Mouse (Mus musculus) T-cell, adult 2 months (primary cell): ENCODE results near the gene Pnpla5.
"Not testable (repeated sequence)": the region's sequence is repeated elsewhere in the genome, so short reads cannot be mapped to it uniquely, and the experiment has no call there.

Source experiments
- DNase-seq: peaks from one replicate; pipeline ENCODE4 v3.0.0; 2022; ENCODE audit warnings: low spot score

The Pnpla5 gene

DNA sequence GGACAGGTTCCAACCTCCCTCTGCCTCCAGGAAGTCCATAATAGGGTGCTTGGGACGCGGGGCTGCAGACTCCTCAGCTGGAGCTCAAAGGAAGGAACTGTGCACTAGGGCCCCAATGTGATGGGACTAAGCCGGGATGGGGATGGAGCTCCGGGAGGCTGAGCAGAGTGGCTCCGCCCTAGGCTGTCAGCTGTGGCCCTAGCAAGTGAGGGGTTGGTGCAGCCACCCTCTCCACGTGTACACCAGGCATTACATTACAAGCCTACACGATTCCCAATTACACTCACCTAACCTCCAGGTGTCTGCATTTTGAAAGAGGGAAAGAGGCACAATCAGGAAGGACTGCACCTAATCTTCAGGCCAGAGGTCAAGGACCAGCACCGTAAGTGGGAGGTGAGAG, at the start of gene Pnpla5:
TSS of gene Pnpla5 (minus strand) at position 101 of the 400 bp plus-strand sequence.
- no peak for DNase-seq

DNA sequence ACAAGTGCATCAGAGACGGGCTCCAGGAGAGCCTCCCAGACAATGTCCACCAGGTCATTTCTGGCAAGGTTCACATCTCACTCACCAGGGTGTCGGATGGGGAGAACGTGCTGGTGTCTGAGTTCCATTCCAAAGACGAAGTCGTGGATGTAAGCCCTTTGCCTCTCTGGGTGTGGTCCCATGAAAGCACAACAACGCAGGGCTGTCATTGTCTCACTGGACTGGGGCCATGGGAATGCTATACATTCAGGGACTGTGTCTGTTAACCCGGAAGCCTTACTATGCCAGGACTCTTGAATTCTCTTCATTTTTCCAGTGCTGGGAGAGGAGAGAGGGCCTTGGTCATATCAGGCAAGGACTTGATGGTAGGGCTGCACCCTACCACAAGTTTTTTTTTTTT, 48.2 kb upstream of the Pnpla5 start:
- DNase-seq = no peak

DNA sequence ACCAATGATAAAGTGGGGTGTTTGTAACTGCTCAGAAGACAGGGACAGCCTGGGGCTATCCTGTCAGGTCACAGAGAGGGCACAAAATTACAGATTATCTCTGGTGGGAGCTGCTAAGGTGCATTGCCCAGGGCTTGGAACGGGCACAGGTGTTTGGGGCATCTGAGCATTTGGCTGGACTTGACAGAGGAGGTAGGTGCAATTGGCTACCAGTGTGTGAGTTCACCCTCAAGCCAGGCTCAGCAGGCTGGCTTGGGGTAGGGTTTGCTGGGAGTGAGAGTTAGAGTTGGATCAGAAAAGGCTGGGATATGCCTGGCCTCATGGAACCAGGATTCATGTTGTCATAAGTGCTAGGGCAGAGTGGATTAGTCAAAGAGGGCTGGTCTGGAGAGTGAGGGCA, 46.5 kb upstream of the Pnpla5 start:
- no peak for DNase-seq

DNA sequence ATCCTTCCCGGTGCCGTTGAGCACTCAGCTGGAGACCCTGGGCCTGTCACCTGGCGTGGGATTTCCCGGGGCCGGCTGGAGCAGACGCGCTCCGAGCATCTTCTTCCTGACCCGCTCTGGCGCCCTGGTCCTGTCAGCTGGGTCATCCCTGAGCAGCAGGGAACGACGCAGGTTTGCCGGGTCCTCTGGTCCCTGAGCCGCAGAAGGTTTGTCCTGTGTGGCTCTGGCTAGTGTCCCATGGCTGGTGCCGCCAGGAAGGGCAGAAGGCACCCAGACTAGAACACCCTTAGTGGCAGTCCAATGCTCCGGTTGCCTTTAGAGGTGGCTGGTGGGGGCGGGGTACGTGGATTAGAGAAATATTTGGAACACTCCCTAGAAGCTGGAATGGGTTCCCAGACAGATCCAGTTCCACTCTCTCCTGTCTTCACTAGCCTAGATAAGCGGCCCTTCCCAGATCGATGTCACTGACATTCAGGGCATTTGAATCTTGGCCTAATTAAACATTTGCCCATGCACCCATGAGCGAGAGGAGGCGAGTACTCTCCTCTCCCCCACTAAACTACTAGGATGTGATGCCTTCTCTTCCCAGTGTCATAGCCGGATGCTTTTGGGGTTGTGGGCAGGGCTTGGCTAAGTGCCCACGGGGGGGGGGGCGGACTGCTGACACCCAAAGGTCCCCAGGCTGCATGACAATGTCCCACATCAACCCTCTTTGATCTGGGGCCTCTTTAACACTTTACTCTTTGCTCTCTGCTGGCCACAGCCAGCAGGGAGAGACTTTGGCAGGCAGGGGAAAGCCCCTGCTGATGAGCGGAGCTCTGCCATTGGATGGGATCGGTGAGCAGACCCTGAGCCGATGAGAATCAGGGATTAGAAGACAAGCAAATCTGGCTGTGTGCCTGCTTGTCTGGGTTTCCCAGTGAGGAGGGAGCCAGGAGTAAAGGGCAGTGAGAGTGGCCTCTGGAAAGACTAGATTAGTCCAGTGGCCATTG, 45.5 kb upstream of the Pnpla5 start:
- DNase-seq = peak; percentile 15

DNA sequence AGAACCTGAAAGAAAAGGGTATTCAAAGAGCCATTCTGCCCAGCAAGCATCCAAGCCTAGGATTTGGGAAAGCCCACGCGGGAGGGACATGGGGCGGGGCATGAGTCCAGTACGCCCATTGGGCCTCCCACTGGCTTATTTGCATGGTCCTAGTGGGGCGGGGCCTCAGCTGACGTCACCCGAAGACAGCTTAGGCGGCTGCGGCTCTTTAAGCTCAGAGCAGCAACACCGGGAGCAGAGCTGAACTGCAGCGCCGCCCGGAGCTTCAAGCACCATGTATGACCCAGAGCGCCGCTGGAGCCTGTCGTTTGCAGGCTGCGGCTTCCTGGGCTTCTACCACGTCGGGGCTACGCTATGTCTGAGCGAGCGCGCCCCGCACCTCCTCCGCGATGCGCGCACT, 44.6 kb upstream of the Pnpla5 start, which contains the start of gene Pnpla3:
TSS of gene Pnpla3 (plus strand) at position 238 of the 400 bp plus-strand sequence.
- peak; percentile 57 for DNase-seq

DNA sequence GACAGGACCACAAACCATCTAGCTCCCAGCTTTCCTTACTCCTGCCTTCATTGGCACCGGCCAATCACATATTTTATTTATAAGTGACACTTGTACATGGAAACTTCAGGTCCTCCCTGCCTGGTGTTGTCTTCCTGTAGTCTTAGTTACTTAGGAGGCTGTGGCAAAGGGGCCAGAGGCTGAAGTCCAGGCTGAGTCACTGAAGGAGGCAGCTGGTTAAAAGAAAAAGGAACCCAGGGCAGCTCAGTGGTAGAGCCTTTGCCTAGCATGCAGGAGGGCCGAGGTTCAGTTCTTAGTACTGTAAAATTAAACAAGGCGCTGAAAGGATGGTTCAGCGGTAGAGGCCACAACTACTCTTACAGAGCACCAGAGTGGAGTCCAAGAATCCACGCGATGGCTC, 43.8 kb upstream of the Pnpla5 start:
- DNase-seq = no peak

DNA sequence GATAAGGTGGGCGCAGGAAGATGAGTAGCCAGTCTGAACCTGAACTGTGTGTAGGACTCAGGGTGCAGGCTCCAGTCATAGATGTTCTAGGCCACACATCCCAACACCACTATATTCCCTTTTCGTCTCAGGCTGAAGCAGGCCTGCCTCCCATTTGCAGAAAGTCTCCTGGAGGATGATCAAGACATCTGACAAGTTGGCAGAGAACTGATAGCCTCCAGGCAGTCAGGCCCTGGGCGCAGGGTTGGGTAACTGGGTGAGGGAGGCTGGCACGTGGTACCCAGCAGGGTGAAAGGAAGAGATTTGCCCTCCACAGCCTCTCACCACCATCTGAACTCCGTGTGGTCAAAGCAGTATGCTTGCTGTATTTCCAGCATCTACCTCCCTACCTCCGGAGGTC, 38.9 kb upstream of the Pnpla5 start:
- DNase-seq = no peak

DNA sequence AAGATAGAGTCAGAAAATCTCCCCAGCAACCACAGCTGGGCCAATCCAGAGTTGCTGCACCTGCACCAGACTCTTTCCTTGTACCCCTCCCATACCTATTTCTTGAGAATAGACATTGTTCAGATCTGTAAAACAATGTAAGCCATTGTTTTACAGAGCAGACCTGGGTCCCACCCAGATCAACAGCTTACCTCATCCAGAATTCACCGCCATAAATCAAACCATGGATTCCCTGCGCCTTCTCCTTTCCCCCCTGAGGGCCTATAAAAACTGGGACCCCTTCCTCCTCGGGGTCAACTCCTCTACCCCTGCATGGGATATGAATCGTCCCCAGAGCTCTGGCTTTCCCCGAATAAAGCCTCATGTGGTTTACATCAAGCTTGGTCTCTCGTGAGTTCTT, 34.6 kb upstream of the Pnpla5 start:
- not testable (repeated sequence) for DNase-seq

DNA sequence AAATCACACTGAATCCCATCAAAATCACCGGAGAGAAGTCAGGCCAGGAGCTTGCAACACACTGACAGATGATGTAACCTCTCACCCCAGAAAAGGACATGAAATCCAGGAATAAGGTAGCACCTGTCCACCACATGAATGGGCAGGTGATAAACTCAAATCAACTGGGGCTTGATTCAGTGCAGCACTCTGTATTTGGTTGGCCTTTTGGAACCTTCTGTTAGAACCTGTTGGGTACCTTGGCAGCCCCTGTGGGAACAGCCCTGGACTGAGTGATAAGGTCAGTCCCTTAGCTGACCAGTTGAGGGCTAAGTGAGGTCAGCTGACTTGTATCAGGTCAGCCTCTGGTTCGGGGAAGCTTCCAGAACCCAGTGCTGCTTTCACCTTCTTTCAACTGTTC, 33.2 kb upstream of the Pnpla5 start:
- no peak for DNase-seq

DNA sequence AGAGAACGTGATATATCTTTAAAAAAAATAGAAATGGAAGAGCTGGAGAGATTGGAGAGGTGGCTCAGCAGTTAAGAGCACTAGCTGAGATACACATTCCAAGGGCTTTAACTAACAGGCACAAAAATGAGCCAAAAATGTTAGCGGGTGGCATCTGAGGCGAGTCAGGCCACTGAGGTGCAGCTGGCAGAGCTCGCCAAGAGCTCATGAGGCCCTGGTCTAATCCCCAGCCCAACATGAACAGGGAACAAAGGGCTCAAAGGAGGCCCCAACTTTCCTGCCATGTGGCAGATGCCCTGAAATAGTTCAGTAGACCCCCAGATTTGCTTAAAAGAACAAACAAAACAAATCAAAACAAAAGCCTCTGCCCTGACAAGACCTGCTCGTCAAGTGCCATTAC, 18.0 kb upstream of the Pnpla5 start:
- no peak for DNase-seq

DNA sequence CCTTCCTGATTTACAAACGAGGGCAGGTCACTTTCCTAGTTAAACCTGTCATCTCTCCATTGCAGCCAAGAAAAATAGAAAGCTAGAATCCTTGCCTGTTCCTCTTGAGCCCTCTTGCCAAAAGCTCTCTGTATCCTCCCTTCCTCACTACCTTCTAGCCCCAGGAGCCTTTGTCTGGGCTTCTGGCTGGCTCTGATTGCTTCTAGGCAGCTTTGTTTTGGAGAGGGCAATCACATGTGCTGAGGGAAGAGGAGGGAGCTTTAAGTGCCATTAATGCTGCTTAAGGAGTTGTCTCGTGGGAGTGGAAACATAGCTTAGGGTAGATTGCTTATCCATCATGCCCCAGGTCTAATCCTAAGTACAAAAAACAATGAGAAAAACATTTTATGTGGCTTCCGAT, 17.1 kb upstream of the Pnpla5 start:
- no peak for DNase-seq

DNA sequence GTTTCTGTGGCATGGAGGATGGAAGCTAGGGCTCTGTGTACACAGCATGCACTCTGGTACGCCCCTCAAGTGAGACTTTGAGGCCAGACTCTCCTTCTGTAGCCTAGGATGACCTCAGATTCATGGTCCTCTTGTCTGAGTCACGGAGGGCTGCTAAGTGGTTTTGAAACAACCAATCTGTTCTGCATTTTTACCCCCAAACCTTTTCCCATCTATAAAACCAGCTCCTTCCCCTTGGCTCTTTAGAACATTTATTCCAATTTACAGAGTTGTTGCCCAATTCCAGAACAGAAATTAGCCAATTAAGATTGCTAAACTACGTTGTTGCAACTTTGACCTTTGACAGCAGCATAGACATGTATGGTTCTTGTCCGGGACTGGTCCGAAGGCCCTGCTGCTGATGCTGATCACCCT, 16.6 kb upstream of the Pnpla5 start:
- no peak for DNase-seq

DNA sequence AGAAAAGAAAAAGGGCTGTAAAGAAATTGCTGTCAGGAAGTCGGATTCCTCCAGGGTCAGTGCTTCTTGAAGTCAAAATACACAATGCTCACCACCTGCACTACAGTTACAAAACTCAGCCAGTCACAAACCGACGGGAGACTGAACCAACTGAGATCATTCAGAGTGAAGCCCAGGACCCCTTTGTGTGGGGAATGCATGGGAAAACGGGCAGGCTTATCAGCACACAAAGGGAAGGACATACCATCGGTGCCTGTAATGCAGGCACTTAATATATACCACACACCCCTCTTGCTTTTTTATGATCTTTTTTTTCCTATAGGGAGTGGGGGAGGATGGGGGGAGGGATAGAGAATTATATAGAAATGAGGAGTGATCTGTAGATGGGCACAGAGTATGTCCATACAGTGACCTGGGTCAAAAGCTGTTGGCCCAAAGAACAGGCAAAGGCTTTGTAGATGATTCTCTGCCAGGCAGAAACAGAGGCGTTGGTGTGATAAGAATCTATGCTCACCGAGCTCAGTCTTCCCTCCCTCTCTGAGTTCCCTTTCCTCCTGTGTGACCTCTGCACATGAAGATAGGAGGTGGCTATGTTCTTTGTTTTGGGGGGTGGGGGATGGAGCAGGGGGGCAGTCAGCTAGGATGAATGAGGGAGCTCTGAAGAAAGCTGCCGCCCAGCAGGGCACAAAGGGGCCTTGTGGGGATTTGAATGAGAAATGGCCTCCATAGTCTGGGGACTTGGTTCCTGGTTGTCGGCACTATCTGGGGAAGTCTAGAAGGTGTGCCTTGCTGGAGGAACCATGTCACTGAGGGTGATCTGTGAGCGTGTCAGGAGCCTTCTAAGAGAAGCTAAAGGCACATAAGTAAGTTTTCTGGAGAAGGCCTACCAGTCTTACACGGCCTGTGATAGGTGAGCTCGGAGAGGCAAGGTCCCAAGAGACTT, 13.8 kb upstream of the Pnpla5 start:
- DNase-seq = no peak

DNA sequence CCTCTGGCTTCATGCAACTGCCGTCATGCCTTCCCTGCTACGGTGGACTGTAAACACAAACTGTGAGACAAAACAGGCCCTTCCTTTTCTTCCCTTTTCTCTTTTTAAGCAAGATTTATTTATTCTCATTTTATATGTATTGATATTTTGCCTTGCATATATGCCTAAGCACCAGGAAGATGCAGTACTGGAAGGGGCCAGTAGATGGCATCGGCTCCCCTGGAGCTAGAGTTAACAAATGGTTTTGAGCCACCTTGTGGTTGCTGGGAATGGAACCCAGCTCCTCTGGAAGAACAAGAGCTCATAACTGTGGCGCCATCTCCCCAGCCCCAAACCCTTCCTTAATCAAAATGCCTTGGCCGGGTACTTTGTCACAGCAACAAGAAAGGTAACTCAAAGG, 12.5 kb upstream of the Pnpla5 start:
- DNase-seq = no peak

DNA sequence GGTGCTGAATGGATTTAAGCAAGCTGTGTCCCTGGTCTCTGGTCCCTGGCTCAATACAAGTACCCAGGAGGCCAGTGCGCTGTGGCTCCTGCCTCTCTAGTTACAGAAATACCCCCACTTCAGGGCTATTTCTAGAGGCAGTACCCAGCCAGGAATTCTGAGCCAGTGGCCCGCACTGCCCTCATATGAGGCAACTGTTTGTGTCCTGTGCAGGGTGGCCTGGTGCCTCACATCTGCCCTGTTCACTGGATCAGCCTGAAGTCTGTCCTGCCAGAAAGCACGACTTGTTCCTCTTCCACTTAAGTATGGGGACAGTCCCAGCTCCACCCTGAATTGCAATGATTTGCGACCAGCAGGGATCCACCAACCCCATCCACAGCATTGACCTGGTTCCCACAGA, 10.5 kb upstream of the Pnpla5 start:
- no peak for DNase-seq

DNA sequence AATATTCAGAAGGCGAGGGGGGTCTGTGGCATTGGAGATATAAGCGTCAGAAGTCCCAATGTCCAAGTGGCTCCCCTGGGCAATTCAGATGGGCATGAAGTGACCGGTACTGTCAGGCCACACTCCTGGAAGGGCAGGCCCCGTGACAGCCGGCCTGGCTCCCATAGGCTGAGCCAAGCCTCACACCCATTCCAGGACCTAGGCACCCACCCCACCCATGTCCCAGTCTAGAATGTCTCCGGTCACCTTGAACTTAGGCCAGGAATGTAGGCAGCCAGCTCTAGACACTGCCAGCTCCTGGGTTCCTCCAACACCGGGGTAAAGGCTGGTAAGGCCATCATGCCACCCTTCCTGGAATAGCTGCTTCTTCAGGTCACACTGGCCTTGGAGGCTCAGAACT, 9.0 kb upstream of the Pnpla5 start:
- DNase-seq = no peak

DNA sequence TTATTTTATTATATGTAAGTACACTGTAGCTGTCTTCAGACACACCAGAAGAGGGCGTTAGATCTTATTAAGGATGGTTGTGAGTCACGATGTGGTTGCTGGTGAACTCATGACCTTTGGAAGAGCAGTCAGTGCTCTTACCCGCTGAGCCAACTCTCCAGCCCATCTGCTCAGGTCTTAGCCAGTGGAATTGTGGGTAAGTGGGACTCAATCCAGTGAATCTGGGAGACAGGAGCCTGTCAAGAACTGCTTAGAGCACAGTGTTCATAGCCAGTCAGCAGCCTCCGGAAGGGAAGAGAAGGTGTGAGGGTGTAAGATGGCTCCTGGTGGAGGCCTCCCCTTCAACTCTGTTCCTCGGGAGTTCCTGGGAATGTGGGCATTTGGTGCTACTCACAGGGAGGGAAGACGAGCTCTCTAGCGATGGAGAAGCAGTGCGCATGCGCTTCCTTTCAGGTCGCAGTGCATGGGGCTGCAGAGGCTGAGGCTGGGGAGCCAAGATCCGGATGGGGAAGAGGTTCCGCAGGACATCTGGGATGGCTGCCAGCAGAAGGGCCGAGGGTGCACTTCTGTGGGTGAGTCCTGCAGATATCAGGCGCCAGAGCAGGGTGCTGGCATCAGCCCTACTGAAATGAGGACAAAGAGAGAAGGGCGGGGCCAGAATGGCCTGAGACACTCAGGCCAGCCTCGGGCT, 8.3 kb upstream of the Pnpla5 start:
- DNase-seq = no peak

DNA sequence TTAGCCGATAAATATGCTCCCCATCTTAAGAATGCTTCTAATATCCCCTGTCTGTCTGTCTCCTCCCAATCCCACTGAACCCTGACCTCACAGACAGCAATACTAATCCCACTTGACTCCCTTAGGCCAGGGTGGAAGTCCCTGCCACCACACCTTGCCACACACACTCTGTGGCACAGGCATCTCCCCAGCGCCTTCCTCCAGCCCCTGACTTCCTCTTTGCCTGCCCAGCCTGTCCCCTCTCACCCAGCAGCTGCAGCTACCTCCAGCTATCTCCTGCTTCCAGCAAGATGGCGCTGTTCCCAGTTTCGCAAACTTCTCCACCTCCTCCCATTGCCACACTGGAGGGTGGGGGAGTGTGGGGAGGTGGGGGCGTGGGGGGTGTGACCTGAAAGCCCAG, 3.9 kb upstream of the Pnpla5 start:
- DNase-seq = no peak

DNA sequence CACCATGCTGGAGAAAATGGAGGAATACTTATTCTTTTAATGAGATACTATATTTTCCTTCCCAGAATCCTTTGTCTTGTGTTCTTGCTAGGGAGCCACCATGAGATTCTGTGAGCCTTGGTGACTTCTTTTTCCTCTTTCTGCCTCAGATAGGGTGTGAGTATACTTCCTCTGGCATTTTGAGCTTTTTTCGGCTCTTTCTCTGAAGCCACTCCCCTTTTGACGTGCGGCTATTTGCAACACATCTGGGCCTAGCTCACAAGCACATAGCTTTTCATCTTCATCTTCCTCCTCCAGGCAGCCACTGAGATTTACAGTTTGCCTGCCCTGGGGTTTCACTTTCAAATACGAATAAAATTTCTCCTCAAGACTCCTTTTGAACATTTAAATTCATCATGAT, 3.5 kb upstream of the Pnpla5 start:
- no peak for DNase-seq

DNA sequence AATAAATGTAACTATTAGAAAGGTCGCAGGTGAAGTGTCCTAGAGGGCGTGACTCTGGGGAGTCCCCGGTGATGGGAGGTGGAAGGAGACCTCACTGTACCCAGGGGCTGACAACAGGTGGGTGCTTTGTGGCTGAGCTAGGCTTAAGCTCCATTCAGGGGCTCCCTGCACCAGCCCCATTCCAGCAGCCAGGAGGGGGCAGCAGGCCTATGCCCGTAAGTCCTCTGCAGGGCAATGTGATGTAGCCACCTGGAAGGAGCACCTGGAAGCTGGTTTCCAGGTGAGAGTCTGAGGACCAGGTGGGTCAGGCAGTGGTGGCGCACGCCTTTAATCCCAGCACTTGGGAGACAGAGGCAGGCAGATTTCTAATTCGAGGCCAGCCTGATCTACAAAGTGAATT, 1.1 kb upstream of the Pnpla5 start:
- DNase-seq = no peak

DNA sequence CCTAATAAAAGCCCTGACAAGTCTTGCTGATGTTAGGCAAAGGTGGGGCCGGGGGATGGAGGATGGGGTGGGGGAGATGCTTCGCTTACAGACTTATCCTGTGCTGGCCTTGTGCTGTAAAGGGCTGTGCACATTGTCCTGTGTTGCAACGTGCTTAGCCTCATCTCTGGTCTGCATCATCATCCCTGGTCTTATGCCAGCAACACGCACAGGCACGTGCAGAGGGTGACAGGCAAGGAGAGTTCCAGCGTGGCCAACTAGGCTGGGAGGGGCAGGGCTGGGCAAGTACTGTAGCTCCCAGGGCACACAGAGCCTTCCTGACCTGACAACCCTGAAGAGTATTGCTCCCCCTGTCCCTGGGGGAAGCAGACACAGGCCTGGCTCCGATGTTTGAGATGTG, 1.9 kb downstream of the Pnpla5 start:
- DNase-seq = no peak

DNA sequence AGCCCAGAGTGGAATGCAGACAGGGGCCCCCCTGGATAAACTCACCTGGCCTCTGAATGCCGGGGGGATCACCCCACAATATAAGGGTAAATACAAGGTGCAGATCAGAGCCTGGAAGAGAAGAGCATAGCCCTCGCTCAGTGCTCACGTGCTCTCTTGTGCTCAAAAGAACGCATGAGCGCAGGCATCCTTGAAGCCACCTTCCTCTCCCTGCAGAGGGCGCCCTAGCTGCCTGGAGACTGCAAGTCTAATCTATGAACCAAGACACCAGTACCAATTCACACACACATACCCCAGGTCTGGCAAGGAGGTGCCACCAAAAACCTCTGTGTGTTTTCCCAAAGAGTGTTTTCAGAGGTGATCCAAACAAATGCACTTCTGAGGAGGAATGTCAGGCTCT, 2.4 kb downstream of the Pnpla5 start:
- DNase-seq = no peak
